Mouse (Mus musculus) midbrain, postnatal 0 days (tissue): ENCODE measurements around the gene Tmem240. TPM values are rescaled to one million over a fixed set of nuclear protein-coding genes. Genes with fewer than 3 reads are reported as not detected.

Experiments used
- ATAC-seq: fragments of 200-750 bp; cut with Nextera tagmentation; 2 replicates; pipeline ENCODE4 v1.8.0; 2017; ENCODE audit warnings: moderate number of reproducible peaks, mild to moderate bottlenecking, moderate TSS enrichment, moderate library complexity; ENCODE audit not compliant: low FRiP score
- DNase-seq: peaks from one replicate; pipeline ENCODE4 v3.0.0-alpha.2; 2015; ENCODE audit warnings: low spot score
- H3K27ac ChIP-seq: fragments of 300-500 bp; sonication (generic); 2 replicates; pipeline ENCODE4 v1.5.1; 2014; ENCODE audit warnings: low read depth, mild to moderate bottlenecking, low read length, mixed read lengths
- H3K27me3 ChIP-seq: fragments of 300-500 bp; sonication (generic); 2 replicates; pipeline ENCODE4 v1.6.1; 2014; ENCODE audit warnings: low read length, control low read depth, mixed read lengths; ENCODE audit not compliant: insufficient read depth
- H3K36me3 ChIP-seq: fragments of 300-500 bp; sonication (generic); 2 replicates; pipeline ENCODE4 v1.6.1; 2014; ENCODE audit warnings: low read length, control low read depth, mixed read lengths; ENCODE audit not compliant: insufficient read depth
- H3K4me1 ChIP-seq: fragments of 300-500 bp; sonication (generic); 2 replicates; pipeline ENCODE4 v1.6.1; 2014; ENCODE audit warnings: mild to moderate bottlenecking, control low read depth, antibody characterized with exemption, low read length, mixed read lengths; ENCODE audit not compliant: insufficient read depth
- H3K4me2 ChIP-seq: fragments of 300-500 bp; sonication (generic); 2 replicates; pipeline ENCODE4 v1.6.1; 2014; ENCODE audit warnings: low read depth, mild to moderate bottlenecking, low read length, mixed read lengths; ENCODE audit not compliant: poor library complexity, severe bottlenecking
- H3K4me3 ChIP-seq: fragments of 300-500 bp; sonication (generic); 2 replicates; pipeline ENCODE4 v1.5.1; 2014; ENCODE audit warnings: low read depth, mild to moderate bottlenecking, low read length, moderate library complexity
- H3K9ac ChIP-seq: fragments of 300-500 bp; sonication (generic); replicated peaks from 2 replicates; pipeline ENCODE4 v1.6.1; 2014; ENCODE audit warnings: mild to moderate bottlenecking, low read length, moderate library complexity, mixed read lengths; ENCODE audit not compliant: poor library complexity, severe bottlenecking
- H3K9me3 ChIP-seq: fragments of 300-500 bp; sonication (generic); 2 replicates; pipeline ENCODE4 v1.6.1; 2016; ENCODE audit warnings: low read length, control low read depth
- CTCF ChIP-seq: IDR thresholded peaks from 2 replicates; pipeline ENCODE4 v1.5.1; 2016; ENCODE audit warnings: antibody characterized with exemption, mild to moderate bottlenecking
- WGBS: fragments of 180-500 bp; shearing (Covaris S2); extraction: QIAGEN DNeasy Blood & Tissue Kit; methylation state at CpG from one replicate; pipeline ENCODE4 v1.1.7; 2014; 5-methylcytosine and 5-hydroxymethylcytosine counted together
- polyA plus RNA-seq: library from polyadenylated mRNA; unstranded; fragments of >200 nt; fragmentation: Nextera tagmentation; extraction: Ambion mirVana; gene quantifications from 2 replicates; pipeline ENCODE4 v1.2.1, GENCODE M21; 2015
- total RNA-seq: library from RNA; depleted of rRNA; stranded (reverse); fragments of >200 nt; gene quantifications from 2 replicates; pipeline ENCODE4 v1.2.3, GENCODE M21; 2014

The Tmem240 gene
- total and polyA plus RNA-seq, 2 experiments from 2014 or later, result 34.9 to 78.0 TPM

DNA sequence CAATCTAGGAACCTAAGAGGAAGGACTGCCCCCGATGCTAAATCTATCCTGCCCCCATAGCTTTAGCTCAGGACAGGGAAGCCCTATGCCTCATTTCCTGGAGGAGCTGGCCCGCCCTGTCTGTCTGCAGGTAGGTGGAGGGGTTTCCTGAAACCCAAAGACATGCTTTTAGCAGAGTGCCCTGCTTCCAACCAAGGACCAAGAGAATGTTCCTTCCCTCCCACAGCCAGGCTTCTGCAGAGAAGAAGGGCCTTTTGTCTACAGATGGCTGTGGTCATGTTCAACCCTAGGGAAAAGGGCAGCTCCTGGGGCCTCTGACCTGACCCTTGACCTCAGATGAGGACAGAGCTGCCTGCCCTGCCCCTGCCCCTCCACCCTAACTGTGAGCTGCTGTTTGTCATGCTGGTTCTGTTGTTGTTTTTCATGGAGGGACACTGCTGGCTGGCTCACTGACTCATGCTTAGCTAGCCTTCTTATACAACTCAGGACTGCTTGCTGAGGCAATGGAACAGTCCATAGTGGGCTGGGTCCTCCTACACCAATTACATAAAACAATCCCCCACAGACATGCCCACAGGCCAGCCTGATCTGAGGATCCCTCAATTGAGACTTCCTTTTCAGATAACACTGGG, 42.2 kb downstream of the Tmem240 start:
- Histone ChIP-seq H3K9ac (no peak overlapping the region; the same call in 1 of the 2 replicates), H3K9me3 (no peaks in the 10 kb centered on the region), H3K27ac (no peak overlapping the region), H3K4me1 (peaks cover 4% of the 10 kb centered on the region; the same call in 1 of the 2 replicates), H3K4me3 (no peak overlapping the region), H3K27me3 (no peaks in the 10 kb centered on the region), H3K36me3 (no peaks in the 10 kb centered on the region), H3K4me2 (no peak overlapping the region)
- TF ChIP-seq CTCF, result no peak
- ATAC-seq (no peak), DNase-seq (no peak)
- 40% methylated on average over 2 of the region's 2 CpGs for WGBS

- 78% methylated on average over 2 of the region's 2 CpGs for WGBS
- DNase-seq (no peak), ATAC-seq (no peak)
- Histone ChIP-seq H3K27ac (no peak overlapping the region), H3K4me2 (no peak overlapping the region), H3K4me3 (no peak overlapping the region), H3K36me3 (no peaks in the 10 kb centered on the region), H3K9ac (no peak overlapping the region), H3K4me1 (peaks cover 4% of the 10 kb centered on the region; the same call in 1 of the 2 replicates), H3K27me3 (no peaks in the 10 kb centered on the region), H3K9me3 (no peaks in the 10 kb centered on the region)
- TF ChIP-seq CTCF, result no peak
These were observed 43.2 kb downstream of the Tmem240 start for GRCm38 (mm10) chr4:155777816-155778215.

DNA sequence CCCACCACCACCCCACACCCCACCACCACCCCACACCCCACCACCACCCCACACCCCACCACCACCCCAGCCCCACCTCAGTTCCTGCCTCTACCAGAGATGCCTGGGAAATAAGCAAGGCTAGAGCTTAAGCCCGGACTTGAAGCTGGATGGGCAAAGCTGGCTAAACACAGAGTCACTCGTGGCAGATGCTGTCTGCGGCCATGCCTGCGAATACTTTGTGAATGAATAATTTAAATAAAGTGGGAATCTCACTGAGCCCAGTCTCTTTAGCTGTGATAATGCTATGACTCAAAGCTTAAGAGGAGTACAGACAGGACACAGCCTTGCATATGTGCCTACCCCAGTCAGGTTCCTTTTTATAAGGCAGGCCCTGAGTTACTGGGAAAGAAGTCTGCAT, 44.9 kb downstream of the Tmem240 start:
- 78% methylated on average over 4 of the region's 4 CpGs for WGBS
- Histone ChIP-seq H3K9me3 (no peaks in the 10 kb centered on the region), H3K4me1 (peaks cover 6% of the 10 kb centered on the region; the same call in 1 of the 2 replicates), H3K27me3 (no peaks in the 10 kb centered on the region), H3K9ac (no peak overlapping the region), H3K4me2 (no peak overlapping the region), H3K36me3 (no peaks in the 10 kb centered on the region), H3K27ac (no peak overlapping the region), H3K4me3 (no peak overlapping the region)
- DNase-seq, result no peak
- no peak for TF ChIP-seq CTCF
- ATAC-seq, result no peak

GRCm38 (mm10) chr4:155780895-155781294, 46.3 kb downstream of the Tmem240 start:
- Histone ChIP-seq H3K9me3 (no peaks in the 10 kb centered on the region), H3K4me2 (no peak overlapping the region), H3K4me3 (no peak overlapping the region), H3K36me3 (no peaks in the 10 kb centered on the region), H3K27me3 (no peaks in the 10 kb centered on the region), H3K4me1 (peaks cover 6% of the 10 kb centered on the region; the same call in 1 of the 2 replicates), H3K27ac (no peak overlapping the region), H3K9ac (no peak overlapping the region)
- WGBS, result 27% methylated on average over 6 of the region's 6 CpGs
- ATAC-seq (no peak), DNase-seq (peak; percentile 49)
- TF ChIP-seq CTCF, result no peak

DNA sequence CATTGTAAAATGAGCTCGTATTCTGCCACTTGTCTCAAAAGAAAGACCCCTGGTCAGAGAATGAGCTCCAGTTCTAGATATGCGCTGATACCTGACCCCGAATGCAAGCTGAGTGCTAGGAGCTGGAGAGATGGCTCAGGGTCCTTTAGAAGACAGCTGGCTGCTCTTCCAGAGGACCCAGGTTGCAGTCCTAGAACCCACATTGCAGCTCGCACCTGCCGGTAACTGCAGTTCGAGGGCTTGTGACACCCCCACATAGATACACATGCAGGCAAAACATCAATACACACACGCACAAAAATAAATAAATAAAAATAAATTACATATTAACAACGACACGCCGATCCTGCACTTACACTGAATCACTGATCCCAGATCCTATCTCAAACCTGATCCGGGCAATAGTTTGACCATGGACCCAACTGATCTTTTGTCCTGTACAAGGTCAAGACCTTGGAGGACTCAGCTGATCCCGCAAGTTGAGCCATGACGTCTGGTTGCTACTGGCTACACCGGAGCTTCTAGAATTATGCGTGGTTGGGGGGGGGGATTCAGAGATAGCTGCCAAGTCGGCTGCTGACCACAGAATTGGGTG, 49.0 kb downstream of the Tmem240 start:
- ATAC-seq, result peak; percentile 28; the same call in 1 of the 2 replicates
- Histone ChIP-seq H3K27me3 (no peaks in the 10 kb centered on the region), H3K4me3 (peak overlapping the region; percentile 67), H3K27ac (peak overlapping the region; percentile 91), H3K9ac (peak overlapping the region; percentile 88), H3K9me3 (no peaks in the 10 kb centered on the region), H3K4me1 (peaks cover 6% of the 10 kb centered on the region; the same call in 1 of the 2 replicates), H3K36me3 (no peaks in the 10 kb centered on the region), H3K4me2 (peak overlapping the region; percentile 78)
- WGBS, result 34% methylated on average over 16 of the region's 16 CpGs
- no peak for TF ChIP-seq CTCF
- no peak for DNase-seq

DNA sequence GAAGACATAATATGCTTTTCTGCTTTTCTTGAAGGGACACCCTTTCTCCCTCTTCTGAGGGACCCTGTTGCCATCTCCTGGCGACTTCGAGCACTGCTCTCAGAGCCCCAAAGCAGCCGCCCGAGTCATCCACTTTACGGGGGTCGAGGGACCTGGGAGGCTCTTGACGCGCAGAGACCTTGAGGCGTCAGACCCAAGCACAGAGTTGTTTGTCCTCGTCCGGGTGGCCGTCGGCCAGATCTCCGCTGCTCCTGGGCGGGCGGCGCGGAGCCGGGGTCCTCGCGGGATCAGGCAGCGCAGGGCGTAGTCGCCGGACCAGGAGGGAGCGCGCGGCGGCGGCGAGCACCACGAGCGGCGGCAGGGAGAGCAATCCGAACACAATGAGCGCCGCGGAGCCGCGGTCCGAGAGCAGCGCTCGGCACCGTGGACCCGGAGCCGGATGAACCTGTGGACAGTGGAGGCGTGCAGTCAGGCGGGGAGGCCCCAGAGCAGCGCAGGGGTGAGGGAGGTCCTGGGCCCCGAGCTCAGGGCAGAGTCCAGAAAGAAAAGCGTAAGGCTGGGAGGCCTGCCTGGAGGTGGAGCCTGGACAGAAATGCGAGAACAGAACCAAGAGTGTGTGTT, 49.6 kb downstream of the Tmem240 start:
- H3K36me3 ChIP-seq, result no peaks in the 10 kb centered on the region
- DNase-seq (peak; percentile 91), ATAC-seq (peak; percentile 89)
- under 1% methylated on average over 52 of the region's 52 CpGs for WGBS
- peak; percentile 82 for TF ChIP-seq CTCF
- H3K4me2 ChIP-seq, result peak overlapping the region; percentile 78
- H3K9ac ChIP-seq, result peak overlapping the region; percentile 88
- no peaks in the 10 kb centered on the region for H3K27me3 ChIP-seq
- no peaks in the 10 kb centered on the region for H3K9me3 ChIP-seq
- peaks cover 6% of the 10 kb centered on the region; the same call in 1 of the 2 replicates for H3K4me1 ChIP-seq
- peak overlapping the region; percentile 91 for H3K27ac ChIP-seq
- peak overlapping the region; percentile 67 for H3K4me3 ChIP-seq
